Mouse (Mus musculus) limb, embryonic 11.5 days (tissue): Measurements from ENCODE around the gene Rgs6. TPM values are rescaled to one million over a fixed set of nuclear protein-coding genes. Genes with fewer than 3 reads are reported as not detected.

Experiments
- ATAC-seq: fragments of 200-750 bp; cut with Nextera tagmentation; 2 replicates; pipeline ENCODE4 v1.8.0; 2017; ENCODE audit warnings: low read depth; ENCODE audit not compliant: insufficient number of reproducible peaks, low FRiP score, low TSS enrichment
- DNase-seq: peaks from one replicate; pipeline ENCODE4 v3.0.0-alpha.2; 2015; ENCODE audit warnings: low spot score
- H3K27ac ChIP-seq: fragments of 300-500 bp; sonication (generic); replicated peaks from 2 replicates; pipeline ENCODE4 v1.5.1; 2014; ENCODE audit warnings: low read depth, mild to moderate bottlenecking, low read length
- H3K27me3 ChIP-seq: fragments of 300-500 bp; sonication (generic); 2 replicates; pipeline ENCODE4 v1.6.1; 2014; ENCODE audit warnings: mild to moderate bottlenecking, low read length, mixed read lengths; ENCODE audit not compliant: control insufficient read depth, insufficient read depth
- H3K36me3 ChIP-seq: fragments of 300-500 bp; sonication (generic); 2 replicates; pipeline ENCODE4 v1.6.1; 2014; ENCODE audit warnings: mild to moderate bottlenecking, low read length, moderate library complexity, mixed read lengths; ENCODE audit not compliant: control insufficient read depth, insufficient read depth
- H3K4me1 ChIP-seq: fragments of 300-500 bp; sonication (generic); 2 replicates; pipeline ENCODE4 v1.6.1; 2014; ENCODE audit warnings: low read length, mixed read lengths; ENCODE audit not compliant: control insufficient read depth, insufficient read depth
- H3K4me2 ChIP-seq: fragments of 300-500 bp; sonication (generic); 2 replicates; pipeline ENCODE4 v1.6.1; 2014; ENCODE audit warnings: low read depth, mild to moderate bottlenecking, moderate library complexity; ENCODE audit not compliant: severe bottlenecking
- H3K4me3 ChIP-seq: fragments of 300-500 bp; sonication (generic); 2 replicates; pipeline ENCODE4 v1.5.1; 2014; ENCODE audit warnings: low read depth, low read length
- H3K9ac ChIP-seq: fragments of 300-500 bp; sonication (generic); 2 replicates; pipeline ENCODE4 v1.6.1; 2014; ENCODE audit warnings: mild to moderate bottlenecking, low read length
- H3K9me3 ChIP-seq: fragments of 300-500 bp; sonication (generic); 2 replicates; pipeline ENCODE4 v1.6.1; 2016; ENCODE audit warnings: low read length; ENCODE audit not compliant: control insufficient read depth
- WGBS: fragments of 180-500 bp; shearing (Covaris S2); extraction: QIAGEN DNeasy Blood & Tissue Kit; methylation state at CpG from one replicate; pipeline ENCODE4 v1.1.7; 2014; 5-methylcytosine and 5-hydroxymethylcytosine counted together
- polyA plus RNA-seq: library from polyadenylated mRNA; unstranded; fragments of >200 nt; fragmentation: Nextera tagmentation; extraction: Ambion mirVana; gene quantifications from 2 replicates; pipeline ENCODE4 v1.2.1, GENCODE M21; 2014

The Rgs6 gene
- polyA plus RNA-seq, 1 experiment from 2014 or later: 0.25 TPM

DNA sequence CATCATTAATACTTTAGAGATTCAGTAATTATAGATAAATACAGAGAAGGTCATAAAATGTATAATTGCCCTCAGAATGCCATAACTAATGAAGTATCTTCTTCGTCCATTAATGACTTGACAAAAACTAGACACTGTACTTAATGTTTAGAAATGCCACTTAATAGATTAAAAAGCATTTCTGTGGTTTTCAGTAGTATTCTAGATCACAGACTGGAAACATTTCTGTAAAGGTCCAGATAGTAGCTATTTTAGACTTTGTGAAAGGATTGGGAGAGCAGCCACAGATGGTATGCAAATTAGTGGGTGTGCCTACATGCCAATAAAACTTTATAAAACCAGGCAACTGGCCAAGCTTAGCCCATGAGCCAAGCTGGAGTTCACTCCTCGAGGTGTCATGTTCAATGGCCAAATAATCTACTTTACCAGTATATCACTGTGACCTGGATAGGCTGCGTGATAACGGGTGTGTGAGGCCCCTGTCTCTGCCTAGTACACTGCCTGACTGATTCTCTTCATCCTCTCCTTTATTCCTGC lies 82.2 kb downstream of the Rgs6 start:
- Histone ChIP-seq H3K4me3 (no peak overlapping the region), H3K9me3 (no peaks in the 10 kb centered on the region), H3K36me3 (no peaks in the 10 kb centered on the region), H3K27ac (no peak overlapping the region), H3K4me1 (no peaks in the 10 kb centered on the region), H3K4me2 (no peak overlapping the region), H3K9ac (no peak overlapping the region), H3K27me3 (no peaks in the 10 kb centered on the region)
- no peak for ATAC-seq
- 74% methylated on average over 4 of the region's 4 CpGs for WGBS
- no peak for DNase-seq

DNA sequence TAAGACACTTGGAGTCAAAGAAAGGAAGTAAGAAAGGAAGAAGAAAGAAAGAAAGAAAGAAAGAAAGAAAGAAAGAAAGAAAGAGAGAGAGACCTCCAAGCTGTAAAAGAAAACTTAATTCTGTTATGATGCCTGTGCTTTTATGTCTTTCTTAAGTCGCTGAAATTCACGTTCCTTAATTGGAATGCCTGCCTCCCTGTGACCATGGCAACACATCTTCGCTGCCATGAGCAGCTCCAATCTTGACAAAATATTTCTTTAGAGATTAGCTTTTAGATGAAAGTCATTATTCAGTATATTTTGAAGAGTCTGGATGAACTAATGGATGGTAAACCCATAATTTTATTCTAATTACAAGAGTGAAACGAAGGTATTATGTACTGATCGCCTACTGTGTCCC lies 83.5 kb downstream of the Rgs6 start:
- ATAC-seq (no peak), DNase-seq (no peak)
- Histone ChIP-seq H3K4me1 (no peaks in the 10 kb centered on the region), H3K27ac (no peak overlapping the region), H3K27me3 (no peaks in the 10 kb centered on the region), H3K36me3 (no peaks in the 10 kb centered on the region), H3K4me3 (no peak overlapping the region), H3K9ac (no peak overlapping the region), H3K9me3 (no peaks in the 10 kb centered on the region), H3K4me2 (no peak overlapping the region)
- WGBS: 85% methylated on average over 5 of the region's 5 CpGs

DNA sequence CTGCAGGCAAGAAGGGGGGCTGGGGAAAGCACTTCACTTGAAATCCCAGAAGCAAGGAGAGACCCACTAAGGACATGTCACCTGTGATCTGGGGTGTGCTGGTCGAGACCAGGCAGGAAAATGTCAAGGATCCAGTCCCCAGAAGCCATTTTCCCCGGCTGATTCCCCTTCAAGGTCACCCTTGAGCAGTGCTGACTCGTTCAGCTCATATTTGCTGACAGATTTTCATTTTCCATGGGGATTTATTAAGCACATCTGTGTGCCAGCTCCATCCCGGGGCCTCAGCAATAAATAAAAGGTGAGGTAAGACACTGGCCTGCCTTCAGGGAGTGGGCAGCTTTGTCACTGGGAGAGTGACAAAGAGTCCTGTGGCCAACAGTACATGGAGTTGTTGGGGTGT lies 87.0 kb downstream of the Rgs6 start:
- Histone ChIP-seq H3K36me3 (no peaks in the 10 kb centered on the region), H3K4me2 (no peak overlapping the region), H3K27me3 (no peaks in the 10 kb centered on the region), H3K4me1 (no peaks in the 10 kb centered on the region), H3K4me3 (no peak overlapping the region), H3K27ac (no peak overlapping the region), H3K9ac (no peak overlapping the region), H3K9me3 (no peaks in the 10 kb centered on the region)
- ATAC-seq (no peak), DNase-seq (no peak)
- 70% methylated on average over 4 of the region's 4 CpGs for WGBS

DNA sequence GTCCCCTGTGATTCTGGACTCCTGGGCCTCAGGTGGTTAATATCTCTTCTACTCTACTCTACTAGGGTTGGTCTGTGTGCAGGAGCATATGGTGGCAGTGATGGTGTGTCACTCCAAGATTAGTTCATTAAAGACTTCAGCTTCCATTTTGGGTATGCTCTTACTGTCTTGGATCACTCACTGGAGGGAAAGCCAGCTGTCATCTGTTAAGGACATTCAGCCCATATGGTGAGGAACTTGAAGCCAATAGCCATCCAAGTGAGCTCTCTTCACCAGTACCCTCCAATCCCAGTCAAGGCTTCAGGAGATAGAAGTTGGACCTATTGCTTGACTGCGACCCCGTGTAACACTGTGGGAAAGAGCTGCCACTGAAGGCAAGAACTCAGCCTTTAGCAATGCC lies 98.9 kb downstream of the Rgs6 start:
- Histone ChIP-seq H3K4me3 (no peak overlapping the region), H3K27ac (no peak overlapping the region), H3K4me1 (no peaks in the 10 kb centered on the region), H3K9ac (no peak overlapping the region), H3K27me3 (no peaks in the 10 kb centered on the region), H3K4me2 (no peak overlapping the region), H3K36me3 (no peaks in the 10 kb centered on the region), H3K9me3 (no peaks in the 10 kb centered on the region)
- WGBS: 88% methylated on average over 2 of the region's 2 CpGs
- DNase-seq: no peak
- ATAC-seq: no peak

DNA sequence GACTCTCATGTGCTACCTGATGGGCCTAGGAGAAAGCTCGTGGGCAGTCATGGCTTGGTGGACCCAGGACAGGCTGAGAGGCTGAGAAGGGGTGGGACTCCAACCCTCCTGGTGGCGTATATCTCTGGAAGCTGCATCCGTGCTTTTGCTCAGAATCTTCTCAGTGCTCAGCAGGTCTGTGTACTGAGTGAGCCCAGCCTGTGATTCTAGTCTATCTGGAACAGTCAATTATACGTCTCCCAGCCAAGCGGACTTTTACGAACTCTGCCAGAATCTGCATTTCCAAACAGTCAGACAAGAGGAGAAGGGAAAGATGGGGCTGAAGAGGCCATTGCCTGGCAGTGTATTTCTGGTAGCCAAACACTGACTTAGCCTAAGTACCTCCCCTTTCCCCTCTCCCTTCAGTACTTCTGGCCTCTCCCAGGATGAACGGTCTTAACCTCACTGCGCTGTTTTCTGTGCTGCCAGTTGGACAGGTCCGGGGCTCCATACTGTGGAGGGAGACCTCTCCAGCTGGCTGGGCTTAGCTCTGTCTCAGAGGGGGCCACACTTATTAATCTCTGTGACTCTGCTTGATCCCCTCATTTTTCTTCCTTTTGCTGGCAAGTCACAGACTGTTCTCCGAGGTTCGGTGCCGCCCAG lies 110.9 kb downstream of the Rgs6 start:
- no peak for ATAC-seq
- H3K9ac ChIP-seq: no peak overlapping the region
- 75% methylated on average over 12 of the region's 12 CpGs for WGBS
- H3K4me2 ChIP-seq: no peak overlapping the region
- H3K36me3 ChIP-seq: no peaks in the 10 kb centered on the region
- no peaks in the 10 kb centered on the region for H3K9me3 ChIP-seq
- no peaks in the 10 kb centered on the region; the same call in 1 of the 2 replicates for H3K4me1 ChIP-seq
- no peaks in the 10 kb centered on the region for H3K27me3 ChIP-seq
- H3K4me3 ChIP-seq: no peak overlapping the region
- no peak for DNase-seq
- H3K27ac ChIP-seq: no peak overlapping the region

DNA sequence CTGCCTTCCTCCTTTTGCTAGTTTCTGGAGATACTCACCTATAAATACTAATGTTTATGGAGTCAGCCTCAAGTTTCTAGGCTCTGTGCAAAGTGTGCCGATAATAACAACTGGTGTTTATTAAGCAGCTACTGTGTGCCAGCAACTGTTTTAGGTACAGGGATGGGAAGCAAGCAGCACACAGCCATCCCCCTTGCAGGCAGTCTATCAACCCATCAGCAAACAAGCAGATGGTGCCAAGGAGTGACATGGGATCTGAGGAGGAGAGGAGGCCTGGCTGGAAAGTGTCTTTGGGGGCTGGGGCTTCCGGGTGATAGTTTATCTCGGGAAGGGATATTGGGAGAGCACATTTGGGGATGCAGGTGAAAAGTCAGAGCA lies 111.4 kb downstream of the Rgs6 start:
- H3K4me1 ChIP-seq: no peaks in the 10 kb centered on the region; the same call in 1 of the 2 replicates
- H3K9me3 ChIP-seq: no peaks in the 10 kb centered on the region
- DNase-seq: no peak
- 79% methylated on average over 3 of the region's 3 CpGs for WGBS
- H3K36me3 ChIP-seq: no peaks in the 10 kb centered on the region
- no peak for ATAC-seq
- H3K4me2 ChIP-seq: no peak overlapping the region
- no peak overlapping the region for H3K4me3 ChIP-seq
- H3K27ac ChIP-seq: no peak overlapping the region
- no peak overlapping the region for H3K9ac ChIP-seq
- H3K27me3 ChIP-seq: no peaks in the 10 kb centered on the region

DNA sequence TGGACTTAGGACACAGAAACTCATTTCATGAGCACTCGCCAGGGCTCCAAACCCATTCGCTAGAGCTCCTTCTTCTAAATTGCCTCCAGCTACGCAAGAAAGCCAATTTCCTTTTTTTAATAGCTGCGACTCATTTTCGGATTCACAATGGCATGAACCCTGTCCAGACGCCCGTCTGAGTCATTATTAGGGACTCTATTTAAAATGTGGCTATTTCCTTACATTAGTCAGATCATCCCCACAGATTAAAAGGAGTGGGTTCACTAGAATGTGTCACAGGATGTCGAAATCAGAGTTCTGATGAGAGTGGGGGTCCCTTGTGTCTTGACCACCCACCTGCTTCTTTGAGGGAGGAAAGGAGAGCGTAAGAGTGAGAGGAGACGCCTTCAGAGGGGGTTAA lies 112.1 kb downstream of the Rgs6 start:
- ATAC-seq: no peak
- Histone ChIP-seq H3K4me1 (no peaks in the 10 kb centered on the region; the same call in 1 of the 2 replicates), H3K27me3 (no peaks in the 10 kb centered on the region), H3K36me3 (no peaks in the 10 kb centered on the region), H3K9me3 (no peaks in the 10 kb centered on the region), H3K4me2 (no peak overlapping the region), H3K9ac (no peak overlapping the region), H3K27ac (no peak overlapping the region), H3K4me3 (no peak overlapping the region)
- WGBS: 48% methylated on average over 10 of the region's 10 CpGs
- DNase-seq: no peak

DNA sequence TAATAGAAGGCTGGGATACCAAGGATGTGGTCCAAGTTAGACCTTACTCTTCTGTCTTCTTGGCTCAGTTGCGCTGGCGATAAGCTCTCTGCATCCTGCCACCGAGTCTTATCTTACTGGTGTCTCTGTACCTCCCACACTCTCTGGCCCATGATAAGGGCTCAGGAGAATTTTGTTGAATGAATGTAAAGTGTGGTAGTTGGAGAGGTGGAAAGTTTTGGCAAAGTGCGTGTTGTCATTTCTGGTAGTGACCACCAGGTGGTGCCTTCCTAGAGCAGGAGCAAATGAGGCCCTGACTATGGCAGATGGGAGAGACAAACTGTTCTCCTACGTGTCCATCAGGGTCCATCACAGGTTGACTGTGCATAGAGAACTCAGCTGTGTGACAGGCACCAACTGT lies 112.7 kb downstream of the Rgs6 start:
- Histone ChIP-seq H3K36me3 (no peaks in the 10 kb centered on the region), H3K4me3 (no peak overlapping the region), H3K27me3 (no peaks in the 10 kb centered on the region), H3K4me1 (no peaks in the 10 kb centered on the region; the same call in 1 of the 2 replicates), H3K9me3 (no peaks in the 10 kb centered on the region), H3K4me2 (no peak overlapping the region), H3K27ac (no peak overlapping the region), H3K9ac (no peak overlapping the region)
- DNase-seq (peak; percentile 27), ATAC-seq (no peak)
- 52% methylated on average over 5 of the region's 5 CpGs for WGBS

DNA sequence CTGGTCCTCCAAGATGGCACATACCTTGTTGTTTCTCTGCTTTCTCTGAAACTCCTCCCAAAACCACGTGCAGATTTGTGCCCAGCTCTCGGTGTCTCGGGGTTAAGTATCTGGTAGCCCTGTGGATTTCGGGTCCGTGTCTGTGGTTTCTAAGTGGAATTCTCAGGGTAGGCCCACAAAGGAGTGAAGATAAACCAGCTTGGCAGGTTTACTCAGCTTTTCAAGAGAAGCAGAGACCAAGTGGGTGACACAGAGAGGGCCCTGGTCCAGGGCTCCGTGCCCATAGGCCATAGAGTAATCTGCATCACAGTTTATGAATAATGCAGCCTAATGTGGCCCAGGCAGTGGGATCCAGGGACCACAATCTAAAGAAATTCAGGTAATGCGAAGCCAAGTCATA lies 113.3 kb downstream of the Rgs6 start:
- Histone ChIP-seq H3K4me2 (no peak overlapping the region), H3K4me3 (no peak overlapping the region), H3K27me3 (no peaks in the 10 kb centered on the region), H3K4me1 (no peaks in the 10 kb centered on the region; the same call in 1 of the 2 replicates), H3K9me3 (no peaks in the 10 kb centered on the region), H3K27ac (no peak overlapping the region), H3K9ac (no peak overlapping the region), H3K36me3 (no peaks in the 10 kb centered on the region)
- ATAC-seq (no peak), DNase-seq (no peak)
- WGBS: 84% methylated on average over 7 of the region's 7 CpGs
